Mouse (Mus musculus) midbrain, postnatal 0 days (tissue): ENCODE measurements at regions not wholly inside any gene's neighbourhood (a gene's known extent, or its start where the extent isn't known, plus 50 kb on each side); places are given as distances from the start of the nearest gene placed in this dataset.

ENCODE experiments used
- ATAC-seq: fragments of 200-750 bp; cut with Nextera tagmentation; 2 replicates; pipeline ENCODE4 v1.8.0; 2017; ENCODE audit warnings: moderate number of reproducible peaks, mild to moderate bottlenecking, moderate TSS enrichment, moderate library complexity; ENCODE audit not compliant: low FRiP score
- DNase-seq: peaks from one replicate; pipeline ENCODE4 v3.0.0-alpha.2; 2015; ENCODE audit warnings: low spot score
- H3K27ac ChIP-seq: fragments of 300-500 bp; sonication (generic); 2 replicates; pipeline ENCODE4 v1.5.1; 2014; ENCODE audit warnings: low read depth, mild to moderate bottlenecking, low read length, mixed read lengths
- H3K27me3 ChIP-seq: fragments of 300-500 bp; sonication (generic); 2 replicates; pipeline ENCODE4 v1.6.1; 2014; ENCODE audit warnings: low read length, control low read depth, mixed read lengths; ENCODE audit not compliant: insufficient read depth
- H3K36me3 ChIP-seq: fragments of 300-500 bp; sonication (generic); 2 replicates; pipeline ENCODE4 v1.6.1; 2014; ENCODE audit warnings: low read length, control low read depth, mixed read lengths; ENCODE audit not compliant: insufficient read depth
- H3K4me1 ChIP-seq: fragments of 300-500 bp; sonication (generic); 2 replicates; pipeline ENCODE4 v1.6.1; 2014; ENCODE audit warnings: mild to moderate bottlenecking, control low read depth, antibody characterized with exemption, low read length, mixed read lengths; ENCODE audit not compliant: insufficient read depth
- H3K4me2 ChIP-seq: fragments of 300-500 bp; sonication (generic); 2 replicates; pipeline ENCODE4 v1.6.1; 2014; ENCODE audit warnings: low read depth, mild to moderate bottlenecking, low read length, mixed read lengths; ENCODE audit not compliant: poor library complexity, severe bottlenecking
- H3K4me3 ChIP-seq: fragments of 300-500 bp; sonication (generic); 2 replicates; pipeline ENCODE4 v1.5.1; 2014; ENCODE audit warnings: low read depth, mild to moderate bottlenecking, low read length, moderate library complexity
- H3K9ac ChIP-seq: fragments of 300-500 bp; sonication (generic); replicated peaks from 2 replicates; pipeline ENCODE4 v1.6.1; 2014; ENCODE audit warnings: mild to moderate bottlenecking, low read length, moderate library complexity, mixed read lengths; ENCODE audit not compliant: poor library complexity, severe bottlenecking
- H3K9me3 ChIP-seq: fragments of 300-500 bp; sonication (generic); 2 replicates; pipeline ENCODE4 v1.6.1; 2016; ENCODE audit warnings: low read length, control low read depth
- CTCF ChIP-seq: IDR thresholded peaks from 2 replicates; pipeline ENCODE4 v1.5.1; 2016; ENCODE audit warnings: antibody characterized with exemption, mild to moderate bottlenecking
- WGBS: fragments of 180-500 bp; shearing (Covaris S2); extraction: QIAGEN DNeasy Blood & Tissue Kit; methylation state at CpG from one replicate; pipeline ENCODE4 v1.1.7; 2014; 5-methylcytosine and 5-hydroxymethylcytosine counted together

- H3K27ac ChIP-seq = no peak overlapping the region
- TF ChIP-seq CTCF = no peak
- no peak for DNase-seq
- H3K9me3 ChIP-seq = peaks cover 4% of the 10 kb centered on the region; the same call in 1 of the 2 replicates
- H3K4me1 ChIP-seq = no peaks in the 10 kb centered on the region
- H3K36me3 ChIP-seq = no peaks in the 10 kb centered on the region
- no peaks in the 10 kb centered on the region for H3K27me3 ChIP-seq
- no peak overlapping the region for H3K4me2 ChIP-seq
- H3K9ac ChIP-seq = no peak overlapping the region
- H3K4me3 ChIP-seq = no peak overlapping the region
- no peak for ATAC-seq
These were observed 111.9 kb upstream of the Ccnd1 start for GRCm38 (mm10) chr7:145051616-145052015.

- no peak for ATAC-seq
- no peak for TF ChIP-seq CTCF
- 95% methylated on average over 3 of the region's 3 CpGs for WGBS
These were observed 111.0 kb upstream of the Ccnd1 start for GRCm38 (mm10) chr7:145050729-145051128.

GRCm38 (mm10) chr7:145048481-145048877 is 108.8 kb upstream of the Ccnd1 start:
- Histone ChIP-seq H3K4me2 (no peak overlapping the region), H3K36me3 (no peaks in the 10 kb centered on the region), H3K9me3 (no peaks in the 10 kb centered on the region), H3K9ac (no peak overlapping the region), H3K27ac (no peak overlapping the region), H3K4me1 (no peaks in the 10 kb centered on the region), H3K4me3 (no peak overlapping the region), H3K27me3 (no peaks in the 10 kb centered on the region)
- ATAC-seq (no peak), DNase-seq (no peak)
- 80% methylated on average over 5 of the region's 5 CpGs for WGBS
- no peak for TF ChIP-seq CTCF

More at GRCm38 (mm10) chr7:145050729-145051128, 111.0 kb upstream of the Ccnd1 start:
- Histone ChIP-seq H3K4me2 (no peak overlapping the region), H3K4me3 (no peak overlapping the region), H3K36me3 (no peaks in the 10 kb centered on the region), H3K4me1 (no peaks in the 10 kb centered on the region), H3K9me3 (peaks cover 4% of the 10 kb centered on the region; the same call in 1 of the 2 replicates), H3K27ac (no peak overlapping the region), H3K9ac (no peak overlapping the region), H3K27me3 (no peaks in the 10 kb centered on the region)
- DNase-seq = no peak

- Histone ChIP-seq H3K4me3 (no peak overlapping the region), H3K27me3 (no peaks in the 10 kb centered on the region), H3K9me3 (no peaks in the 10 kb centered on the region), H3K4me1 (no peaks in the 10 kb centered on the region), H3K36me3 (no peaks in the 10 kb centered on the region), H3K27ac (no peak overlapping the region), H3K4me2 (no peak overlapping the region), H3K9ac (no peak overlapping the region)
- no peak for TF ChIP-seq CTCF
- DNase-seq (no peak), ATAC-seq (no peak)
- 74% methylated on average over 7 of the region's 7 CpGs for WGBS
These were observed 108.2 kb upstream of the Ccnd1 start for GRCm38 (mm10) chr7:145047771-145048480.

- ATAC-seq (no peak), DNase-seq (no peak)
- H3K36me3 ChIP-seq = no peaks in the 10 kb centered on the region
- H3K4me1 ChIP-seq = no peaks in the 10 kb centered on the region
- TF ChIP-seq CTCF = no peak
- H3K9me3 ChIP-seq = no peaks in the 10 kb centered on the region
- H3K9ac ChIP-seq = no peak overlapping the region
- WGBS = 86% methylated on average over 1 of the region's 1 CpGs
- no peak overlapping the region for H3K4me2 ChIP-seq
- no peak overlapping the region for H3K27ac ChIP-seq
- no peak overlapping the region for H3K4me3 ChIP-seq
- H3K27me3 ChIP-seq = no peaks in the 10 kb centered on the region
These were observed 105.5 kb upstream of the Ccnd1 start for GRCm38 (mm10) chr7:145045230-145045629.

GRCm38 (mm10) chr7:145043455-145044149 is 103.9 kb upstream of the Ccnd1 start:
- WGBS = 73% methylated on average over 7 of the region's 7 CpGs
- no peaks in the 10 kb centered on the region for H3K4me1 ChIP-seq
- no peak for TF ChIP-seq CTCF
- H3K4me3 ChIP-seq = no peak overlapping the region
- no peak for DNase-seq
- H3K4me2 ChIP-seq = no peak overlapping the region
- H3K27me3 ChIP-seq = no peaks in the 10 kb centered on the region
- no peak overlapping the region for H3K27ac ChIP-seq
- H3K9me3 ChIP-seq = no peaks in the 10 kb centered on the region
- no peak overlapping the region for H3K9ac ChIP-seq
- H3K36me3 ChIP-seq = no peaks in the 10 kb centered on the region
- no peak for ATAC-seq
